21 mouse cellular contexts compared by ENCODE assay signal in the genomic region with DNA sequence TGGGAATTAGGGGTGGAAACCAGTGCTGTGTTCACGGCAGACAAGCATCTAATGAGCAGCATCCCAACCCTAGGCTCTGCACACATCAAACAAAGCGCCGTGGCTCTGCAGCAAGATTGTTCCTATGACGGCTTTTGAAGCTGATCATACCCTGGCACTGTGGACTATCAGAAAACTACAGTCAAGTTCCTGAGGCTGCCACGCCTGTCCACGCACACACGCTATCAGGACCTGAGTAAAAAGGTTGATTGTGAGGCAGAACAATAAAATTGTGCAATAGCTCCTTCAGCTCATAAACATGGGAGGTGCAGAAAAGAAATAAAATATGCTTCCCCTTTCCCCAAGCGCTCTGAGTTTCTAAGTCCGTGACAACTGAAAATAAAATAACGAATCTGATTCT. TPM values are rescaled to one million over a fixed set of nuclear protein-coding genes. Genes with fewer than 3 reads are reported as not detected.
A peak's percentile ranks its signal among the peaks of the same experiment; 100 is the strongest.
DNase-seq lines count a peak whose midpoint lies in the region; ATAC-seq and TF ChIP-seq lines count a peak whose summit lies in the region.
"Had no signal": no experiment of that assay in that cellular context is flagged by ENCODE, and none has a peak within 500 bp of the region (broad histone marks: within the 10 kb centered on the region; RNA-seq: fewer than 3 reads in every experiment).

No protein-coding gene starts in this region.

- H3K27ac ChIP-seq in bone marrow macrophage, adult 2 months (ENCODE audit: insufficient read depth, low read depth, low read length) = peak overlapping the region; percentile 59
- H3K27ac ChIP-seq in intestine, embryonic 14.5 days (ENCODE audit: low read depth) = peak overlapping the region; percentile 16; the same call in 1 of the 2 replicates
- H3K27ac ChIP-seq in liver, embryonic 16.5 days (ENCODE audit: low read length) = no peak overlapping the region
- H3K27ac ChIP-seq in stomach, embryonic 15.5 days = peak overlapping the region; percentile 13; the same call in 1 of the 2 replicates
- H3K27ac ChIP-seq: gastrocnemius, adult 2 months; heart, embryonic 15.5 days; hindbrain, embryonic 15.5 days; midbrain, embryonic 15.5 days had no signal

- no peak for DNase-seq in intestine, embryonic 14.5 days (ENCODE audit: low spot score)
- no peak for DNase-seq in natural killer cell, adult 2 months (ENCODE audit: low spot score in 2 of 2)
- no peak for DNase-seq in adrenal gland, postnatal 14 days
- DNase-seq in c-Kit-positive CD71-positive TER-119-positive erythroid progenitor cells, embryonic 14.5 days (ENCODE audit: low spot score) = no peak
- DNase-seq: cerebellum, adult 11 months; cerebellum, postnatal 36 days; forebrain, postnatal 0 days; gastrocnemius, adult 2 months; heart, adult 18-20 months; kidney, adult 8-10 months; kidney, postnatal 4 days; lung, adult 18-20 months; lung, postnatal 4 days; right cerebral cortex, adult 18-20 months had no signal

- H3K4me3 ChIP-seq in bone marrow macrophage, adult 2 months (ENCODE audit: insufficient read depth, low read length) = no peak overlapping the region
- H3K4me3 ChIP-seq in intestine, embryonic 14.5 days (ENCODE audit: low read depth, low read length) = no peak overlapping the region
- no peak overlapping the region for H3K4me3 ChIP-seq in liver, embryonic 16.5 days (ENCODE audit: low read depth, low read length)
- no peak overlapping the region for H3K4me3 ChIP-seq in stomach, embryonic 15.5 days (replicated peaks)
- H3K4me3 ChIP-seq: erythroblast, embryonic 14.5 days; gastrocnemius, adult 2 months; heart, embryonic 15.5 days; hindbrain, embryonic 15.5 days; midbrain, embryonic 15.5 days had no signal

- H3K36me3 ChIP-seq in intestine, embryonic 14.5 days (ENCODE audit: control insufficient read depth, insufficient read depth, low read length) = no peaks in the 10 kb centered on the region
- no peaks in the 10 kb centered on the region for H3K36me3 ChIP-seq in liver, embryonic 16.5 days (ENCODE audit: control insufficient read depth, insufficient read depth)
- H3K36me3 ChIP-seq in stomach, embryonic 15.5 days = no peaks in the 10 kb centered on the region
- H3K36me3 ChIP-seq: heart, embryonic 15.5 days; hindbrain, embryonic 15.5 days; midbrain, embryonic 15.5 days had no signal

- WGBS in intestine, embryonic 14.5 days = 69% methylated on average over 10 of the region's 10 CpGs
- 35% methylated on average over 10 of the region's 10 CpGs for WGBS in liver, embryonic 16.5 days (ENCODE audit: insufficient replicate concordance)
- whole genome bisulfite sequencing in stomach, embryonic 15.5 days = 67% methylated on average over 10 of the region's 10 CpGs

- no peak overlapping the region for H3K4me2 ChIP-seq in intestine, embryonic 14.5 days (ENCODE audit: low read length)
- H3K4me2 ChIP-seq in liver, embryonic 16.5 days (ENCODE audit: low read depth, low read length) = no peak overlapping the region
- no peak overlapping the region for H3K4me2 ChIP-seq in stomach, embryonic 15.5 days
- H3K4me2 ChIP-seq: heart, embryonic 15.5 days; hindbrain, embryonic 15.5 days; midbrain, embryonic 15.5 days had no signal

- ATAC-seq in intestine, embryonic 14.5 days (replicated peaks; ENCODE audit: low FRiP score, low TSS enrichment, low read depth) = peak; percentile 67
- ATAC-seq in liver, embryonic 16.5 days (ENCODE audit: low read depth) = 0 out of 2 replicates have a peak, but pooled peaks have one; percentile 45
- ATAC-seq in stomach, embryonic 15.5 days (ENCODE audit: insufficient read depth, low FRiP score, low read depth) = peak; percentile 67
- ATAC-seq: forebrain, postnatal 0 days; midbrain, embryonic 15.5 days had no signal

- no peaks in the 10 kb centered on the region for H3K27me3 ChIP-seq in intestine, embryonic 14.5 days (replicated peaks; ENCODE audit: control insufficient read depth, insufficient read depth, low read length)
- H3K27me3 ChIP-seq in liver, embryonic 16.5 days (ENCODE audit: control insufficient read depth, insufficient read depth, low read depth, low read length) = no peaks in the 10 kb centered on the region
- H3K27me3 ChIP-seq in stomach, embryonic 15.5 days (replicated peaks) = no peaks in the 10 kb centered on the region
- H3K27me3 ChIP-seq: heart, embryonic 15.5 days; hindbrain, embryonic 15.5 days; midbrain, embryonic 15.5 days had no signal

- H3K9ac ChIP-seq in intestine, embryonic 14.5 days (ENCODE audit: low read length) = no peak overlapping the region
- H3K9ac ChIP-seq in liver, embryonic 16.5 days (ENCODE audit: low read depth, low read length) = no peak overlapping the region
- no peak overlapping the region for H3K9ac ChIP-seq in stomach, embryonic 15.5 days
- H3K9ac ChIP-seq: forebrain, postnatal 0 days; heart, embryonic 15.5 days; hindbrain, embryonic 15.5 days; midbrain, embryonic 15.5 days had no signal

- TF ChIP-seq POLR2A in bone marrow macrophage, adult 2 months (IDR thresholded peaks at IDR 0.05; ENCODE audit: borderline replicate concordance, low read depth, low read length) = no peak

- H3K9me3 ChIP-seq in intestine, embryonic 14.5 days (ENCODE audit: control insufficient read depth, low read length) = no peaks in the 10 kb centered on the region
- no peaks in the 10 kb centered on the region for H3K9me3 ChIP-seq in liver, embryonic 16.5 days (replicated peaks; ENCODE audit: control insufficient read depth, low read length)
- no peaks in the 10 kb centered on the region for H3K9me3 ChIP-seq in stomach, embryonic 15.5 days
- H3K9me3 ChIP-seq: heart, embryonic 15.5 days; hindbrain, embryonic 15.5 days; midbrain, embryonic 15.5 days had no signal

- peaks cover 52% of the 10 kb centered on the region for H3K4me1 ChIP-seq in bone marrow macrophage, adult 2 months (ENCODE audit: control insufficient read depth, insufficient read depth, low read length)
- H3K4me1 ChIP-seq in intestine, embryonic 14.5 days (replicated peaks; ENCODE audit: control insufficient read depth, insufficient read depth, low read length) = peaks cover 9% of the 10 kb centered on the region; the same call in 1 of the 2 replicates
- H3K4me1 ChIP-seq in liver, embryonic 16.5 days (ENCODE audit: control insufficient read depth, low read depth, low read length) = peaks cover 27% of the 10 kb centered on the region
- H3K4me1 ChIP-seq in stomach, embryonic 15.5 days = peaks cover 1% of the 10 kb centered on the region
- H3K4me1 ChIP-seq: heart, embryonic 15.5 days had no signal

- TF ChIP-seq CTCF in bone marrow macrophage, adult 2 months (IDR thresholded peaks at IDR 0.05; ENCODE audit: low read depth, low read length) = no peak

RNA-seq across cellular contexts. Expression of a gene that starts 6.4 kb away (rescaled TPM):
- 117 and 136 TPM in 2 replicates for polyA plus RNA-seq in bone marrow macrophage, adult 2 months (2012; ENCODE audit: insufficient read depth, insufficient read length, missing spikeins)
- 71.9 and 76.5 TPM in 2 replicates for polyA plus RNA-seq in intestine, embryonic 14.5 days (2014; fragmentation: Nextera tagmentation; extraction: Ambion mirVana)
- 18.5 and 21.4 TPM in 2 replicates for polyA plus RNA-seq in liver, embryonic 16.5 days (2015; fragmentation: Nextera tagmentation; extraction: Ambion mirVana)
- polyA plus RNA-seq in stomach, embryonic 15.5 days (2015; fragmentation: Nextera tagmentation; extraction: Ambion mirVana) = 73.6 and 75.6 TPM in 2 replicates
- total RNA-seq in adrenal gland, postnatal 14 days (2021) = 97.7 and 98.1 TPM in 2 replicates

RNA-seq across cellular contexts. Expression of a gene that starts 15.0 kb away (rescaled TPM):
- polyA plus RNA-seq in bone marrow macrophage, adult 2 months (2012; ENCODE audit: insufficient read depth, insufficient read length, missing spikeins) = 37.4 and 41.2 TPM in 2 replicates
- polyA plus RNA-seq in intestine, embryonic 14.5 days (2014; fragmentation: Nextera tagmentation; extraction: Ambion mirVana) = 99.6 and 105 TPM in 2 replicates
- 25.4 and 26.8 TPM in 2 replicates for polyA plus RNA-seq in liver, embryonic 16.5 days (2015; fragmentation: Nextera tagmentation; extraction: Ambion mirVana)
- polyA plus RNA-seq in stomach, embryonic 15.5 days (2015; fragmentation: Nextera tagmentation; extraction: Ambion mirVana) = 91.1 and 97.0 TPM in 2 replicates
- 56.1 and 59.3 TPM in 2 replicates for total RNA-seq in adrenal gland, postnatal 14 days (2021)

RNA-seq across cellular contexts. Expression of a gene that starts 30.1 kb away (rescaled TPM):
- not detected in 2 replicates for polyA plus RNA-seq in bone marrow macrophage, adult 2 months (2012; ENCODE audit: insufficient read depth, insufficient read length, missing spikeins)
- 21.4 and 29.0 TPM in 2 replicates for polyA plus RNA-seq in intestine, embryonic 14.5 days (2014; fragmentation: Nextera tagmentation; extraction: Ambion mirVana)
- polyA plus RNA-seq in liver, embryonic 16.5 days (2015; fragmentation: Nextera tagmentation; extraction: Ambion mirVana) = 3.3 TPM in 2 replicates
- 118 and 143 TPM in 2 replicates for polyA plus RNA-seq in stomach, embryonic 15.5 days (2015; fragmentation: Nextera tagmentation; extraction: Ambion mirVana)
- 8.5 and 9.2 TPM in 2 replicates for total RNA-seq in adrenal gland, postnatal 14 days (2021)

RNA-seq across cellular contexts. Expression of a gene that starts 34.9 kb away (rescaled TPM):
- 4.7 and 6.6 TPM in 2 replicates for polyA plus RNA-seq in bone marrow macrophage, adult 2 months (2012; ENCODE audit: insufficient read depth, insufficient read length, missing spikeins)
- 14.3 and 20.0 TPM in 2 replicates for polyA plus RNA-seq in intestine, embryonic 14.5 days (2014; fragmentation: Nextera tagmentation; extraction: Ambion mirVana)
- 0.48 and 0.63 TPM in 2 replicates for polyA plus RNA-seq in liver, embryonic 16.5 days (2015; fragmentation: Nextera tagmentation; extraction: Ambion mirVana)
- polyA plus RNA-seq in stomach, embryonic 15.5 days (2015; fragmentation: Nextera tagmentation; extraction: Ambion mirVana) = 27.2 and 32.1 TPM in 2 replicates
- 17.9 and 20.4 TPM in 2 replicates for total RNA-seq in adrenal gland, postnatal 14 days (2021)

RNA-seq across cellular contexts. Expression of a gene that starts 38.8 kb away (rescaled TPM):
- not detected in 2 replicates for polyA plus RNA-seq in bone marrow macrophage, adult 2 months (2012; ENCODE audit: insufficient read depth, insufficient read length, missing spikeins)
- 0.47 and 3.7 TPM in 2 replicates for polyA plus RNA-seq in intestine, embryonic 14.5 days (2014; fragmentation: Nextera tagmentation; extraction: Ambion mirVana)
- polyA plus RNA-seq in liver, embryonic 16.5 days (2015; fragmentation: Nextera tagmentation; extraction: Ambion mirVana) = 55.6 and 65.1 TPM in 2 replicates
- 121 and 146 TPM in 2 replicates for polyA plus RNA-seq in stomach, embryonic 15.5 days (2015; fragmentation: Nextera tagmentation; extraction: Ambion mirVana)
- 1.4 and 1.5 TPM in 2 replicates for total RNA-seq in adrenal gland, postnatal 14 days (2021)
- total RNA-seq: forebrain, postnatal 0 days; gastrocnemius, adult 2 months; heart, adult 18-20 months had no signal
- polyA plus RNA-seq: forebrain, postnatal 0 days had no signal
